Mouse (Mus musculus): ENCODE results near the gene Ptms. TPM values are rescaled to one million over a fixed set of nuclear protein-coding genes. Genes with fewer than 3 reads are reported as not detected.

Gene Ptms
- total RNA-seq, 2 experiments from 2014 or later, result 549 to 587 TPM

Other genes with a start within 250 kb of the Ptms start
- gene Emg1, start 207.9 kb downstream of the Ptms start, total RNA-seq (2021), result 10 to 100 TPM; 72.9 to 73.6 TPM
- 100 to 1,000 TPM; 398 to 399 TPM for gene Phb2, start 207.8 kb downstream of the Ptms start, total RNA-seq (2021)
- 1 to 10 TPM; 5.3 to 5.4 TPM for gene Ptpn6, start 181.4 kb downstream of the Ptms start, total RNA-seq (2021)
- 100 to 1,000 TPM; 259 to 300 TPM for gene Grcc10, start 178.7 kb downstream of the Ptms start, total RNA-seq (2021)
- gene Gm45234, start 164.1 kb downstream of the Ptms start, total RNA-seq (2021), result 1 to 10 TPM in 1 of 2 experiments, not detected in 1; 2.1 TPM
- 10 to 100 TPM; 61.0 to 70.5 TPM for gene Atn1, start 163.6 kb downstream of the Ptms start, total RNA-seq (2021)
- gene Eno2, start 150.4 kb downstream of the Ptms start, total RNA-seq (2021), result 10 to 100 TPM; 10.0 to 10.2 TPM
- under 1 TPM in 1 of 2 experiments, not detected in 1; 0.52 TPM for gene Lrrc23, start 140.4 kb downstream of the Ptms start, total RNA-seq (2021)
- gene Spsb2, start 111.4 kb downstream of the Ptms start, total RNA-seq (2021), result 1 to 10 TPM; 3.5 to 4.4 TPM
- 100 to 1,000 TPM; 977 to 982 TPM for gene Tpi1, start 105.8 kb downstream of the Ptms start, total RNA-seq (2021)
- gene Usp5, start 90.6 kb downstream of the Ptms start, total RNA-seq (2021), result 100 to 1,000 TPM; 102 to 104 TPM
- gene Cdca3, start 90.6 kb downstream of the Ptms start, total RNA-seq (2021), result 10 to 100 TPM; 77.8 to 82.6 TPM
- gene Gnb3, start 79.8 kb downstream of the Ptms start, total RNA-seq (2021), result 1 to 10 TPM; 2.6 to 3.9 TPM
- 10 to 100 TPM; 30.0 to 31.6 TPM for gene P3h3, start 62.4 kb downstream of the Ptms start, total RNA-seq (2021)
- gene Gpr162, start 56.1 kb downstream of the Ptms start, total RNA-seq (2021), result 1 to 10 TPM; 5.7 to 7.4 TPM
- gene Cd4, start 31.9 kb downstream of the Ptms start, total RNA-seq (2021), result under 1 TPM; 0.41 to 0.55 TPM
- gene Lag3, start 8.4 kb downstream of the Ptms start, total RNA-seq (2021), result 1 to 10 TPM in 1 of 2 experiments, under 1 TPM in 1; 0.68 to 1.0 TPM
- gene Mlf2, start 11.3 kb upstream of the Ptms start, total RNA-seq (2021), result 100 to 1,000 TPM; 237 to 239 TPM
- 100 to 1,000 TPM; 107 to 110 TPM for gene Cops7a, start 45.4 kb upstream of the Ptms start, total RNA-seq (2021)
- 1 to 10 TPM in 1 of 2 experiments, under 1 TPM in 1; 0.69 to 1.5 TPM for gene Pianp, start 76.6 kb upstream of the Ptms start, total RNA-seq (2021)
- gene Zfp384, start 89.0 kb upstream of the Ptms start, total RNA-seq (2021), result 10 to 100 TPM; 28.5 to 30.7 TPM
- gene Ing4, start 119.7 kb upstream of the Ptms start, total RNA-seq (2021), result 10 to 100 TPM; 40.8 to 43.6 TPM
- 1 to 10 TPM; 1.7 to 3.2 TPM for gene Acrbp, start 129.6 kb upstream of the Ptms start, total RNA-seq (2021)
- gene Lpar5, start 147.8 kb upstream of the Ptms start, total RNA-seq (2021), result not detected
- gene Chd4, start 175.9 kb upstream of the Ptms start, total RNA-seq (2021), result 100 to 1,000 TPM; 202 to 210 TPM
- 10 to 100 TPM; 24.4 to 25.3 TPM for gene Nop2, start 211.8 kb upstream of the Ptms start, total RNA-seq (2021)
- gene Iffo1, start 225.1 kb upstream of the Ptms start, total RNA-seq (2021), result 10 to 100 TPM; 18.0 to 18.6 TPM
- 1,000 to 10,000 TPM; 3,371 to 3,611 TPM for gene Gapdh, start 246.4 kb upstream of the Ptms start, total RNA-seq (2021)

Measured in heart, postnatal 4 days (tissue).